Mouse (Mus musculus): ENCODE measurements around the gene Chd6.

DNA sequence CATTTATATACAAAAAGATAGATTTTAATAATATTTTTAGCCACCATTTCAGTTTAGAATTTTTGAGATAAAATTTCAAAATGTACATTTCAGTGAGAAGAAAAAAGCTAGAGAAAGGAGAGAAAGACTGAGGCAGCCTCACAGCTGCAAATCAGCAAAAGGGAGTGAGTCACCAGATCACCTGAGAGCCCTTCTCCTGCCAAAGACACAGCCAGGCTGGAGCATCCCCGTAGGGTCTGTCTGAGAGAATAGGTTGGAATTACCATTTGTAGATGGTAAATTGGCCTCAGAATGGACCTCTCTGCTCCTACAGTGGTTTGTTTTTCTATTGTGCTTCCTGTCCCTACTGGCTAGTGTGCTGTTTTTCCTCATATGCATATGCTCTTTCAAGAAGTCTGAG, 84.3 kb downstream of the Chd6 start:
- TF ChIP-seq FLI1 (IDR thresholded peaks at IDR 0.05; ENCODE audit: low read length) = no peak
- TF ChIP-seq GATA1 (IDR thresholded peaks at IDR 0.05; ENCODE audit: borderline replicate concordance, low read length) = no peak
